8 mouse cellular contexts compared by ENCODE assay signal in the genomic region with DNA sequence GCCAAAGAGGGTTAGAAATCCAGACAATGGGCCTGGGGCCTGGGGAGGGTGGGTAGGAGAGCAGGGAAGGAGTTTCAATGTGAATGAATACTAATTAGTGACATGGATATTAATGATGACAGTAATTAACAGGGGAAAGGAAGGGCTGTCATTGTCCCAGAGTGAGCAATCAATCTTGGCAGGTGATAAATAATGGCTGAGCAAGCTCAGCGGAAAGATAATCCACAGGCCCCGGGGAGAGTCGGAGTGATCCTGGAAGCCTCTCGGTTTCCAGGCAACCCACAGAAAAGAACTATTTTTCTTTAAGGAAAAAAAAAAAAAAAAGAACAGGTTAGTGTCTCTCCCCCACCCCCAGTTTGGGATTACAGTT.
A peak's percentile ranks its signal among the peaks of the same experiment; 100 is the strongest.
DNase-seq lines count a peak whose midpoint lies in the region; ATAC-seq and TF ChIP-seq lines count a peak whose summit lies in the region.
"Had no signal": no experiment of that assay in that cellular context is flagged by ENCODE, and none has a peak within 500 bp of the region (broad histone marks: within the 10 kb centered on the region; RNA-seq: fewer than 3 reads in every experiment).

No protein-coding gene starts in this region.

- TF ChIP-seq CTCF in left cerebral cortex, adult 2 months (IDR thresholded peaks at IDR 0.05) = no peak

- no peaks in the 10 kb centered on the region for H3K9me3 ChIP-seq in forebrain, embryonic 11.5 days (ENCODE audit: control insufficient read depth, low read length)
- no peaks in the 10 kb centered on the region for H3K9me3 ChIP-seq in hindbrain, embryonic 16.5 days (ENCODE audit: control insufficient read depth, low read length)

- DNase-seq in left cerebral cortex, adult 2 months (ENCODE audit: extremely low spot score in 1 of 2, low spot score in 2 of 2) = no peak
- DNase-seq in left cerebral cortex, adult 9 months (ENCODE audit: low spot score in 2 of 2) = no peak
- DNase-seq in forebrain, embryonic 11.5 days (ENCODE audit: low spot score) = peak; percentile 69
- DNase-seq in retina, embryonic 14.5 days (ENCODE audit: low spot score) = peak; percentile 75
- no peak for DNase-seq in adrenal gland, postnatal 4 days (ENCODE audit: low spot score in 2 of 2)
- DNase-seq in spleen, postnatal 14 days (ENCODE audit: low spot score in 2 of 2) = no peak

- H3K4me3 ChIP-seq in left cerebral cortex, adult 2 months = peak overlapping the region; percentile 21; the same call in 1 of the 2 replicates
- no peak overlapping the region for H3K4me3 ChIP-seq in forebrain, embryonic 11.5 days (ENCODE audit: low read depth, low read length)
- 0 out of 2 replicates have a peak overlapping the region, but pooled peaks have one; percentile 5 for H3K4me3 ChIP-seq in hindbrain, embryonic 16.5 days (ENCODE audit: low read length)

- intact Hi-C loops in left cerebral cortex, adult 2 months (cut with DNase I) = no loop called here

- no peaks in the 10 kb centered on the region for H3K36me3 ChIP-seq in forebrain, embryonic 11.5 days (ENCODE audit: control insufficient read depth, insufficient read depth, low read length)
- no peaks in the 10 kb centered on the region for H3K36me3 ChIP-seq in hindbrain, embryonic 16.5 days (ENCODE audit: control insufficient read depth, insufficient read depth, low read length)

- ATAC-seq in forebrain, embryonic 11.5 days (replicated peaks; ENCODE audit: low FRiP score) = peak; percentile 83
- peak; percentile 81 for ATAC-seq in hindbrain, embryonic 16.5 days
- ATAC-seq: lung, postnatal 0 days had no signal

- 8% methylated on average over 4 of the region's 4 CpGs for WGBS in forebrain, embryonic 11.5 days
- 7% methylated on average over 4 of the region's 4 CpGs for WGBS in hindbrain, embryonic 16.5 days

- peak overlapping the region; percentile 24 for H3K27ac ChIP-seq in left cerebral cortex, adult 2 months
- H3K27ac ChIP-seq in forebrain, embryonic 11.5 days (ENCODE audit: low read depth, low read length) = peak overlapping the region; percentile 59; the same call in 1 of the 2 replicates
- H3K27ac ChIP-seq in hindbrain, embryonic 16.5 days (ENCODE audit: low read depth, low read length) = peak overlapping the region; percentile 83

- peaks cover 12% of the 10 kb centered on the region for H3K4me1 ChIP-seq in forebrain, embryonic 11.5 days (replicated peaks; ENCODE audit: control insufficient read depth, insufficient read depth, low read length)
- peaks cover 28% of the 10 kb centered on the region for H3K4me1 ChIP-seq in hindbrain, embryonic 16.5 days (ENCODE audit: control insufficient read depth, insufficient read depth, low read depth, low read length)

- H3K9ac ChIP-seq in forebrain, embryonic 11.5 days (ENCODE audit: low read length) = no peak overlapping the region
- H3K9ac ChIP-seq in hindbrain, embryonic 16.5 days (ENCODE audit: low read depth, low read length) = peak overlapping the region; percentile 22; the same call in 1 of the 2 replicates

- H3K27me3 ChIP-seq in forebrain, embryonic 11.5 days (ENCODE audit: control insufficient read depth, insufficient read depth, low read length) = no peaks in the 10 kb centered on the region
- no peaks in the 10 kb centered on the region for H3K27me3 ChIP-seq in hindbrain, embryonic 16.5 days (replicated peaks; ENCODE audit: control insufficient read depth, insufficient read depth, low read length)

- H3K4me2 ChIP-seq in forebrain, embryonic 11.5 days (ENCODE audit: low read depth, low read length, severe bottlenecking) = peak overlapping the region; percentile 6; the same call in 1 of the 2 replicates
- peak overlapping the region; percentile 56 for H3K4me2 ChIP-seq in hindbrain, embryonic 16.5 days (ENCODE audit: low read length)

Comparison
In these comparisons a context has a peak if more than half of its experiments do, and no peak if none do; other contexts are left out.
1. DNase-seq: peak in forebrain, embryonic 11.5 days (single experiment) and retina, embryonic 14.5 days (single experiment); none in left cerebral cortex, adult 2 months (0 of 2), left cerebral cortex, adult 9 months (0 of 2), adrenal gland, postnatal 4 days (0 of 2) and spleen, postnatal 14 days (0 of 2).
2. H3K27ac ChIP-seq: peak in every context shown above with its lines; median percentile 83 in hindbrain, embryonic 16.5 days; 59 in forebrain, embryonic 11.5 days; 24 in left cerebral cortex, adult 2 months.